Mouse (Mus musculus) forebrain, embryonic 13.5 days (tissue): ENCODE results near the gene Tmprss3. TPM values are rescaled to one million over a fixed set of nuclear protein-coding genes. Genes with fewer than 3 reads are reported as not detected.

Experiments used
- ATAC-seq: fragments of 200-750 bp; cut with Nextera tagmentation; 2 replicates; pipeline ENCODE4 v1.8.0; 2017
- H3K27ac ChIP-seq: fragments of 300-500 bp; sonication (generic); 2 replicates; pipeline ENCODE4 v1.5.1; 2015; ENCODE audit warnings: inconsistent platforms, mild to moderate bottlenecking, moderate library complexity
- H3K27me3 ChIP-seq: fragments of 300-500 bp; sonication (generic); 2 replicates; pipeline ENCODE4 v1.6.1; 2015; ENCODE audit warnings: mild to moderate bottlenecking, inconsistent platforms
- H3K36me3 ChIP-seq: fragments of 300-500 bp; sonication (generic); 2 replicates; pipeline ENCODE4 v1.6.1; 2015; ENCODE audit warnings: mild to moderate bottlenecking, inconsistent platforms; ENCODE audit not compliant: poor library complexity, severe bottlenecking
- H3K4me1 ChIP-seq: fragments of 300-500 bp; sonication (generic); 2 replicates; pipeline ENCODE4 v1.6.1; 2015; ENCODE audit warnings: inconsistent platforms
- H3K4me2 ChIP-seq: fragments of 300-500 bp; sonication (generic); 2 replicates; pipeline ENCODE4 v1.6.1; 2015; ENCODE audit warnings: inconsistent platforms, mild to moderate bottlenecking, moderate library complexity
- H3K4me3 ChIP-seq: fragments of 300-500 bp; sonication (generic); 2 replicates; pipeline ENCODE4 v1.5.1; 2015; ENCODE audit warnings: mild to moderate bottlenecking, inconsistent platforms
- H3K9ac ChIP-seq: fragments of 300-500 bp; sonication (generic); 2 replicates; pipeline ENCODE4 v1.6.1; 2015; ENCODE audit warnings: mild to moderate bottlenecking, inconsistent platforms
- H3K9me3 ChIP-seq: fragments of 300-500 bp; sonication (generic); replicated peaks from 2 replicates; pipeline ENCODE4 v1.6.1; 2016; ENCODE audit warnings: inconsistent platforms
- WGBS: fragments of 180-500 bp; shearing (Covaris S2); methylation state at CpG from one replicate; pipeline ENCODE4 v1.1.7; 2015; 5-methylcytosine and 5-hydroxymethylcytosine counted together
- polyA plus RNA-seq: library from polyadenylated mRNA; unstranded; fragments of >200 nt; fragmentation: Nextera tagmentation; extraction: Ambion mirVana; gene quantifications from 2 replicates; pipeline ENCODE4 v1.2.1, GENCODE M21; 2015

Tmprss3 gene
- polyA plus RNA-seq, 1 experiment from 2014 or later = not detected

- Histone ChIP-seq H3K4me3 (no peak overlapping the region), H3K4me1 (no peaks in the 10 kb centered on the region), H3K9me3 (no peaks in the 10 kb centered on the region), H3K4me2 (no peak overlapping the region), H3K27ac (no peak overlapping the region), H3K36me3 (no peaks in the 10 kb centered on the region), H3K27me3 (no peaks in the 10 kb centered on the region), H3K9ac (no peak overlapping the region)
- 79% methylated on average over 7 of the region's 7 CpGs for whole genome bisulfite sequencing
- ATAC-seq = no peak
Observed at GRCm38 (mm10) chr17:31223835-31224234, 25.1 kb upstream of the Tmprss3 start.

GRCm38 (mm10) chr17:31222810-31223310 lies 24.1 kb upstream of the Tmprss3 start:
- no peaks in the 10 kb centered on the region for H3K9me3 ChIP-seq
- H3K27me3 ChIP-seq = no peaks in the 10 kb centered on the region
- H3K4me1 ChIP-seq = no peaks in the 10 kb centered on the region
- no peak overlapping the region for H3K9ac ChIP-seq
- H3K27ac ChIP-seq = no peak overlapping the region
- no peak overlapping the region for H3K4me2 ChIP-seq
- H3K4me3 ChIP-seq = no peak overlapping the region
- WGBS = 85% methylated on average over 4 of the region's 4 CpGs
- H3K36me3 ChIP-seq = no peaks in the 10 kb centered on the region
- no peak for ATAC-seq

GRCm38 (mm10) chr17:31216068-31216955 lies 17.5 kb upstream of the Tmprss3 start:
- Histone ChIP-seq H3K27me3 (no peaks in the 10 kb centered on the region), H3K4me2 (no peak overlapping the region), H3K36me3 (no peaks in the 10 kb centered on the region), H3K9ac (no peak overlapping the region), H3K4me3 (no peak overlapping the region), H3K4me1 (peaks cover 5% of the 10 kb centered on the region; the same call in 1 of the 2 replicates), H3K9me3 (no peaks in the 10 kb centered on the region), H3K27ac (no peak overlapping the region)
- 34% methylated on average over 5 of the region's 5 CpGs for WGBS
- ATAC-seq = no peak

- Histone ChIP-seq H3K27ac (no peak overlapping the region), H3K9ac (no peak overlapping the region), H3K4me3 (no peak overlapping the region), H3K4me1 (peaks cover 5% of the 10 kb centered on the region; the same call in 1 of the 2 replicates), H3K27me3 (no peaks in the 10 kb centered on the region), H3K36me3 (no peaks in the 10 kb centered on the region), H3K9me3 (no peaks in the 10 kb centered on the region), H3K4me2 (no peak overlapping the region)
- ATAC-seq = no peak
- WGBS = 89% methylated on average over 6 of the region's 6 CpGs
Observed at GRCm38 (mm10) chr17:31211881-31212280, 13.1 kb upstream of the Tmprss3 start.

- H3K36me3 ChIP-seq = no peaks in the 10 kb centered on the region
- no peak overlapping the region for H3K4me2 ChIP-seq
- no peak overlapping the region for H3K4me3 ChIP-seq
- no peak for ATAC-seq
- H3K27me3 ChIP-seq = no peaks in the 10 kb centered on the region
- no peak overlapping the region for H3K27ac ChIP-seq
- no peaks in the 10 kb centered on the region for H3K9me3 ChIP-seq
- no peak overlapping the region for H3K9ac ChIP-seq
- H3K4me1 ChIP-seq = no peaks in the 10 kb centered on the region
- 93% methylated on average over 7 of the region's 7 CpGs for WGBS
Observed at GRCm38 (mm10) chr17:31210299-31210698, 11.5 kb upstream of the Tmprss3 start.

- WGBS = 92% methylated on average over 11 of the region's 11 CpGs
- H3K4me2 ChIP-seq = no peak overlapping the region
- H3K36me3 ChIP-seq = no peaks in the 10 kb centered on the region
- no peak overlapping the region for H3K27ac ChIP-seq
- ATAC-seq = no peak
- H3K4me1 ChIP-seq = no peaks in the 10 kb centered on the region
- no peaks in the 10 kb centered on the region for H3K9me3 ChIP-seq
- H3K27me3 ChIP-seq = no peaks in the 10 kb centered on the region
- H3K9ac ChIP-seq = no peak overlapping the region
- H3K4me3 ChIP-seq = no peak overlapping the region
Observed at GRCm38 (mm10) chr17:31209376-31209930, 10.7 kb upstream of the Tmprss3 start.

- no peaks in the 10 kb centered on the region for H3K27me3 ChIP-seq
- no peak for ATAC-seq
- 96% methylated on average over 8 of the region's 8 CpGs for WGBS
Observed at GRCm38 (mm10) chr17:31208654-31209053, 9.9 kb upstream of the Tmprss3 start.

GRCm38 (mm10) chr17:31207771-31208334 lies 9.1 kb upstream of the Tmprss3 start, which contains the start of gene Ubash3a:
Gene Ubash3a (plus strand): TSS chr17:31207873.
- no peak for ATAC-seq
- 91% methylated on average over 12 of the region's 12 CpGs for WGBS
- no peak within 1 kb of the TSS for H3K4me2 ChIP-seq
- no peaks in the 10 kb centered on the region for H3K4me1 ChIP-seq
- no peak within 1 kb of the TSS for H3K4me3 ChIP-seq
- no peak within 1 kb of the TSS for H3K9ac ChIP-seq
- no peaks in the 10 kb centered on the region for H3K9me3 ChIP-seq
- H3K27me3 ChIP-seq = no peaks in the 10 kb centered on the region
- H3K27ac ChIP-seq = no peak within 1 kb of the TSS
- H3K36me3 ChIP-seq = no peaks in the 10 kb centered on the region

More at GRCm38 (mm10) chr17:31208654-31209053, 9.9 kb upstream of the Tmprss3 start:
- Histone ChIP-seq H3K4me1 (no peaks in the 10 kb centered on the region), H3K4me3 (no peak overlapping the region), H3K27ac (no peak overlapping the region), H3K36me3 (no peaks in the 10 kb centered on the region), H3K9ac (no peak overlapping the region), H3K4me2 (no peak overlapping the region), H3K9me3 (no peaks in the 10 kb centered on the region)

- H3K4me1 ChIP-seq = no peaks in the 10 kb centered on the region
- no peaks in the 10 kb centered on the region for H3K27me3 ChIP-seq
- H3K4me2 ChIP-seq = no peak overlapping the region
- no peaks in the 10 kb centered on the region for H3K36me3 ChIP-seq
- no peak overlapping the region for H3K4me3 ChIP-seq
- no peak overlapping the region for H3K27ac ChIP-seq
- ATAC-seq = no peak
- H3K9me3 ChIP-seq = no peaks in the 10 kb centered on the region
- H3K9ac ChIP-seq = no peak overlapping the region
- WGBS = 91% methylated on average over 7 of the region's 7 CpGs
Observed at GRCm38 (mm10) chr17:31196283-31196682, 2.5 kb downstream of the Tmprss3 start.

GRCm38 (mm10) chr17:31195207-31195606 lies 3.6 kb downstream of the Tmprss3 start:
- Histone ChIP-seq H3K36me3 (no peaks in the 10 kb centered on the region), H3K4me1 (no peaks in the 10 kb centered on the region), H3K27me3 (no peaks in the 10 kb centered on the region), H3K4me2 (no peak overlapping the region), H3K4me3 (no peak overlapping the region), H3K9me3 (no peaks in the 10 kb centered on the region), H3K27ac (no peak overlapping the region), H3K9ac (no peak overlapping the region)
- 87% methylated on average over 6 of the region's 6 CpGs for WGBS
- no peak for ATAC-seq

GRCm38 (mm10) chr17:31193360-31193759 lies 5.4 kb downstream of the Tmprss3 start:
- H3K9ac ChIP-seq = no peak overlapping the region
- H3K27ac ChIP-seq = no peak overlapping the region
- H3K4me2 ChIP-seq = no peak overlapping the region
- WGBS = 84% methylated on average over 9 of the region's 9 CpGs
- no peaks in the 10 kb centered on the region for H3K36me3 ChIP-seq
- no peak for ATAC-seq
- H3K9me3 ChIP-seq = no peaks in the 10 kb centered on the region
- no peaks in the 10 kb centered on the region for H3K27me3 ChIP-seq
- H3K4me1 ChIP-seq = no peaks in the 10 kb centered on the region
- no peak overlapping the region for H3K4me3 ChIP-seq

- Histone ChIP-seq H3K4me3 (no peak overlapping the region), H3K4me2 (no peak overlapping the region), H3K9me3 (no peaks in the 10 kb centered on the region), H3K9ac (no peak overlapping the region), H3K27ac (no peak overlapping the region), H3K27me3 (no peaks in the 10 kb centered on the region), H3K4me1 (no peaks in the 10 kb centered on the region), H3K36me3 (no peaks in the 10 kb centered on the region)
- ATAC-seq = no peak
- WGBS = 88% methylated on average over 2 of the region's 2 CpGs
Observed at GRCm38 (mm10) chr17:31192663-31193062, 6.1 kb downstream of the Tmprss3 start.
